Mouse (Mus musculus): ENCODE measurements around the gene Sfta2.

- no peak for TF ChIP-seq CTCF (conservative IDR thresholded peaks at IDR 0.05; ENCODE audit: insufficient read depth, insufficient read length, low read depth, low read length)
- TF ChIP-seq POLR2A (IDR thresholded peaks at IDR 0.05; ENCODE audit: low read depth, low read length), result no peak
These were observed 496 bp downstream of the Sfta2 start for GRCm38 (mm10) chr17:35601736-35602354.

Measured in kidney, adult 2 months (tissue).